Mouse (Mus musculus) intestine, embryonic 14.5 days (tissue): ENCODE data around the gene Cpm. TPM values are rescaled to one million over a fixed set of nuclear protein-coding genes. Genes with fewer than 3 reads are reported as not detected.

Experiments
- ATAC-seq: fragments of 200-750 bp; cut with Nextera tagmentation; replicated peaks from 2 replicates; pipeline ENCODE4 v1.8.0; 2017; ENCODE audit warnings: low read depth, moderate number of reproducible peaks, moderate TSS enrichment, moderate library complexity; ENCODE audit not compliant: low FRiP score, low TSS enrichment
- DNase-seq: peaks from one replicate; pipeline ENCODE4 v3.0.0-alpha.2; 2018; ENCODE audit warnings: low spot score
- H3K27ac ChIP-seq: fragments of 300-500 bp; sonication (generic); 2 replicates; pipeline ENCODE4 v1.5.1; 2014; ENCODE audit warnings: low read depth, mild to moderate bottlenecking, control low read depth
- H3K27me3 ChIP-seq: fragments of 300-500 bp; sonication (generic); replicated peaks from 2 replicates; pipeline ENCODE4 v1.6.1; 2014; ENCODE audit warnings: low read length, control low read depth; ENCODE audit not compliant: control insufficient read depth, insufficient read depth
- H3K36me3 ChIP-seq: fragments of 300-500 bp; sonication (generic); 2 replicates; pipeline ENCODE4 v1.6.1; 2014; ENCODE audit warnings: low read length, control low read depth; ENCODE audit not compliant: control insufficient read depth, insufficient read depth
- H3K4me1 ChIP-seq: fragments of 300-500 bp; sonication (generic); replicated peaks from 2 replicates; pipeline ENCODE4 v1.6.1; 2014; ENCODE audit warnings: low read length, control low read depth, mixed read lengths; ENCODE audit not compliant: control insufficient read depth, insufficient read depth
- H3K4me2 ChIP-seq: fragments of 300-500 bp; sonication (generic); 2 replicates; pipeline ENCODE4 v1.6.1; 2014; ENCODE audit warnings: low read length
- H3K4me3 ChIP-seq: fragments of 300-500 bp; sonication (generic); 2 replicates; pipeline ENCODE4 v1.5.1; 2014; ENCODE audit warnings: low read depth, low read length, control low read depth, mixed read lengths
- H3K9ac ChIP-seq: fragments of 300-500 bp; sonication (generic); 2 replicates; pipeline ENCODE4 v1.6.1; 2014; ENCODE audit warnings: mild to moderate bottlenecking, low read length
- H3K9me3 ChIP-seq: fragments of 300-500 bp; sonication (generic); 2 replicates; pipeline ENCODE4 v1.6.1; 2016; ENCODE audit warnings: low read length, control low read depth; ENCODE audit not compliant: control insufficient read depth
- WGBS: fragments of 180-500 bp; shearing (Covaris S2); extraction: QIAGEN DNeasy Blood & Tissue Kit; methylation state at CpG from one replicate; pipeline ENCODE4 v1.1.7; 2014; 5-methylcytosine and 5-hydroxymethylcytosine counted together
- polyA plus RNA-seq: library from polyadenylated mRNA; unstranded; fragments of >200 nt; fragmentation: Nextera tagmentation; extraction: Ambion mirVana; gene quantifications from 2 replicates; pipeline ENCODE4 v1.2.1, GENCODE M21; 2014

The Cpm gene
- polyA plus RNA-seq, 1 experiment from 2014 or later: 66.6 TPM

GRCm38 (mm10) chr10:117673913-117674312 is 44.6 kb downstream of the Cpm start:
- Histone ChIP-seq H3K4me3 (no peak overlapping the region), H3K36me3 (0 out of 2 replicates have a peak, but pooled peaks cover 3% of the 10 kb centered on the region), H3K4me1 (0 out of 2 replicates have a peak, but pooled peaks cover 3% of the 10 kb centered on the region), H3K27ac (no peak overlapping the region), H3K4me2 (no peak overlapping the region), H3K27me3 (no peaks in the 10 kb centered on the region), H3K9me3 (no peaks in the 10 kb centered on the region), H3K9ac (no peak overlapping the region)
- no peak for DNase-seq
- WGBS: 88% methylated on average over 1 of the region's 1 CpGs
- ATAC-seq: no peak

GRCm38 (mm10) chr10:117674359-117675019 is 45.2 kb downstream of the Cpm start:
- WGBS: 73% methylated on average over 3 of the region's 3 CpGs
- DNase-seq (no peak), ATAC-seq (no peak)
- no peak overlapping the region for H3K9ac ChIP-seq
- no peaks in the 10 kb centered on the region for H3K27me3 ChIP-seq
- no peak overlapping the region for H3K4me2 ChIP-seq
- H3K36me3 ChIP-seq: 0 out of 2 replicates have a peak, but pooled peaks cover 3% of the 10 kb centered on the region
- H3K4me3 ChIP-seq: no peak overlapping the region
- H3K9me3 ChIP-seq: no peaks in the 10 kb centered on the region
- no peak overlapping the region for H3K27ac ChIP-seq
- H3K4me1 ChIP-seq: 0 out of 2 replicates have a peak, but pooled peaks cover 3% of the 10 kb centered on the region

- DNase-seq (peak; percentile 78), ATAC-seq (no peak; the same call in 1 of the 2 replicates)
- Histone ChIP-seq H3K27ac (no peak overlapping the region), H3K4me2 (peak overlapping the region; percentile 50), H3K4me1 (0 out of 2 replicates have a peak, but pooled peaks cover 3% of the 10 kb centered on the region), H3K36me3 (0 out of 2 replicates have a peak, but pooled peaks cover 3% of the 10 kb centered on the region), H3K4me3 (peak overlapping the region; percentile 16; the same call in 1 of the 2 replicates), H3K27me3 (no peaks in the 10 kb centered on the region), H3K9me3 (no peaks in the 10 kb centered on the region), H3K9ac (no peak overlapping the region)
- WGBS: 44% methylated on average over 20 of the region's 20 CpGs
These were observed 46.1 kb downstream of the Cpm start for GRCm38 (mm10) chr10:117675096-117676035.

- Histone ChIP-seq H3K4me2 (peak overlapping the region; percentile 50), H3K4me1 (0 out of 2 replicates have a peak, but pooled peaks cover 3% of the 10 kb centered on the region), H3K36me3 (0 out of 2 replicates have a peak, but pooled peaks cover 3% of the 10 kb centered on the region), H3K27me3 (no peaks in the 10 kb centered on the region), H3K27ac (no peak overlapping the region), H3K9me3 (no peaks in the 10 kb centered on the region), H3K9ac (no peak overlapping the region), H3K4me3 (peak overlapping the region; percentile 16; the same call in 1 of the 2 replicates)
- 39% methylated on average over 19 of the region's 19 CpGs for WGBS
- DNase-seq (peak; percentile 58), ATAC-seq (no peak)
These were observed 46.8 kb downstream of the Cpm start for GRCm38 (mm10) chr10:117676036-117676643.

- DNase-seq (no peak), ATAC-seq (no peak)
- Histone ChIP-seq H3K4me2 (peak overlapping the region; percentile 50), H3K27me3 (no peaks in the 10 kb centered on the region), H3K36me3 (0 out of 2 replicates have a peak, but pooled peaks cover 2% of the 10 kb centered on the region), H3K9me3 (no peaks in the 10 kb centered on the region), H3K27ac (no peak overlapping the region), H3K4me1 (0 out of 2 replicates have a peak, but pooled peaks cover 3% of the 10 kb centered on the region), H3K9ac (no peak overlapping the region), H3K4me3 (peak overlapping the region; percentile 16)
- 33% methylated on average over 17 of the region's 17 CpGs for WGBS
These were observed 47.5 kb downstream of the Cpm start for GRCm38 (mm10) chr10:117676644-117677313.

GRCm38 (mm10) chr10:117677494-117678236 is 48.4 kb downstream of the Cpm start:
- WGBS: 78% methylated on average over 13 of the region's 13 CpGs
- DNase-seq (no peak), ATAC-seq (no peak)
- Histone ChIP-seq H3K9ac (no peak overlapping the region), H3K4me3 (no peak overlapping the region), H3K9me3 (no peaks in the 10 kb centered on the region), H3K36me3 (no peaks in the 10 kb centered on the region), H3K4me2 (no peak overlapping the region), H3K4me1 (0 out of 2 replicates have a peak, but pooled peaks cover 3% of the 10 kb centered on the region), H3K27me3 (no peaks in the 10 kb centered on the region), H3K27ac (no peak overlapping the region)

GRCm38 (mm10) chr10:117678357-117678756 is 49.1 kb downstream of the Cpm start:
- Histone ChIP-seq H3K4me1 (0 out of 2 replicates have a peak, but pooled peaks cover 3% of the 10 kb centered on the region), H3K4me3 (no peak overlapping the region), H3K27ac (no peak overlapping the region), H3K36me3 (no peaks in the 10 kb centered on the region), H3K4me2 (no peak overlapping the region), H3K27me3 (no peaks in the 10 kb centered on the region), H3K9me3 (no peaks in the 10 kb centered on the region), H3K9ac (no peak overlapping the region)
- ATAC-seq (no peak), DNase-seq (no peak)
- 67% methylated on average over 5 of the region's 5 CpGs for WGBS
